Mouse (Mus musculus) MEL (cell line): ENCODE data around the gene Tomm34. TPM values are rescaled to one million over a fixed set of nuclear protein-coding genes. Genes with fewer than 3 reads are reported as not detected.

Experiments used
- DNase-seq: peaks from one replicate; pipeline ENCODE4 v3.0.0; 2011; ENCODE audit warnings: low read depth, low spot score
- H3K27ac ChIP-seq: 2 replicates; pipeline ENCODE4 v1.5.1; 2012; ENCODE audit warnings: low read depth, mild to moderate bottlenecking, control low read depth, low read length, moderate library complexity; ENCODE audit not compliant: control insufficient read depth
- H3K27me3 ChIP-seq, 2 experiments: fragments of 150-350 bp in 1 of 2; sonication (generic) in 1 of 2; 2 replicates each; pipeline ENCODE4 v1.6.1; 2012; ENCODE audit warnings: low read length in 2 of 2, mild to moderate bottlenecking in 2 of 2, improper control_type of control experiment in 1 of 2, moderate library complexity in 1 of 2; ENCODE audit not compliant: insufficient read depth in 2 of 2, control insufficient read depth in 1 of 2
- H3K36me3 ChIP-seq, 2 experiments: 2 replicates each; pipeline ENCODE4 v1.6.1; 2012 to 2014; ENCODE audit warnings: low read length in 2 of 2, improper control_type of control experiment in 1 of 2, inconsistent platforms in 1 of 2, mild to moderate bottlenecking in 1 of 2; ENCODE audit not compliant: insufficient read depth in 2 of 2, control insufficient read depth in 1 of 2
- H3K4me1 ChIP-seq, 2 experiments: fragments of 150-350 bp in 1 of 2; sonication (generic) in 1 of 2; 2 replicates each; pipeline ENCODE4 v1.6.1; 2012; ENCODE audit warnings: low read length in 2 of 2, improper control_type of control experiment in 1 of 2, mild to moderate bottlenecking in 1 of 2; ENCODE audit not compliant: insufficient read depth in 2 of 2, control insufficient read depth in 1 of 2
- H3K4me3 ChIP-seq, 2 experiments: fragments of 150-350 bp in 1 of 2; sonication (generic) in 1 of 2; 2 replicates each; pipeline ENCODE4 v1.5.1; 2012; ENCODE audit warnings: low read depth in 2 of 2, low read length in 2 of 2, mild to moderate bottlenecking in 2 of 2, moderate library complexity in 2 of 2, control low read depth in 1 of 2, improper control_type of control experiment in 1 of 2; ENCODE audit not compliant: control insufficient read depth in 1 of 2, insufficient read depth in 1 of 2
- H3K79me2 ChIP-seq: 2 replicates; pipeline ENCODE4 v1.6.1; 2012; ENCODE audit warnings: mild to moderate bottlenecking, low read length, moderate library complexity; ENCODE audit not compliant: control insufficient read depth, poor library complexity, insufficient read depth
- H3K9ac ChIP-seq: 2 replicates; pipeline ENCODE4 v1.6.1; 2012; ENCODE audit warnings: low read depth, mild to moderate bottlenecking, control low read depth, low read length, moderate library complexity; ENCODE audit not compliant: control insufficient read depth, poor library complexity, severe bottlenecking
- H3K9me3 ChIP-seq: fragments of 150-350 bp; sonication (generic); replicated peaks from 2 replicates; pipeline ENCODE4 v1.6.1; 2012; ENCODE audit warnings: mild to moderate bottlenecking, low read length, improper control_type of control experiment, moderate library complexity; ENCODE audit not compliant: insufficient read depth
- BHLHE40 ChIP-seq: IDR thresholded peaks from 2 replicates; pipeline ENCODE4 v1.6.1; 2012; ENCODE audit warnings: low read depth, mild to moderate bottlenecking, inconsistent platforms, low read length, improper control_type of control experiment, borderline replicate concordance
- CHD1 ChIP-seq: IDR thresholded peaks from 2 replicates; pipeline ENCODE4 v1.6.1; 2012; ENCODE audit warnings: low read depth, mild to moderate bottlenecking, inconsistent platforms, low read length, improper control_type of control experiment
- CHD2 ChIP-seq: IDR thresholded peaks from 2 replicates; pipeline ENCODE4 v1.6.1; 2011; ENCODE audit warnings: low read length, improper control_type of control experiment
- E2F4 ChIP-seq: IDR thresholded peaks from 2 replicates; pipeline ENCODE4 v1.6.1; 2011; ENCODE audit warnings: low read depth, low read length, improper control_type of control experiment, borderline replicate concordance
- ELF1 ChIP-seq: IDR thresholded peaks from 2 replicates; pipeline ENCODE4 v1.6.1; 2014; ENCODE audit warnings: low read depth, mild to moderate bottlenecking, inconsistent platforms, low read length, improper control_type of control experiment, moderate library complexity
- MXI1 ChIP-seq: IDR thresholded peaks from 2 replicates; pipeline ENCODE4 v1.6.1; 2011; ENCODE audit warnings: mild to moderate bottlenecking, low read depth, low read length, improper control_type of control experiment
- MYB ChIP-seq: IDR thresholded peaks from 2 replicates; pipeline ENCODE4 v1.6.1; 2011; ENCODE audit warnings: mild to moderate bottlenecking, low read depth, low read length, improper control_type of control experiment
- MYC ChIP-seq: IDR thresholded peaks from 2 replicates; pipeline ENCODE4 v1.6.1; 2011; ENCODE audit warnings: low read depth, mild to moderate bottlenecking, low read length, improper control_type of control experiment, moderate library complexity
- POLR2A ChIP-seq, 2 experiments: IDR thresholded peaks; 2 replicates each; pipeline ENCODE4 v1.6.1; 2011 to 2012; ENCODE audit warnings: low read length in 2 of 2, mild to moderate bottlenecking in 2 of 2, control low read depth in 1 of 2, improper control_type of control experiment in 1 of 2, low read depth in 1 of 2, moderate library complexity in 1 of 2; ENCODE audit not compliant: control insufficient read depth in 1 of 2, insufficient read depth in 1 of 2, poor library complexity in 1 of 2
- POLR2AphosphoS2 ChIP-seq: IDR thresholded peaks from 2 replicates; pipeline ENCODE4 v1.6.1; 2011; ENCODE audit warnings: low read length, improper control_type of control experiment
- RAD21 ChIP-seq: IDR thresholded peaks from 2 replicates; pipeline ENCODE4 v1.6.1; 2011; ENCODE audit warnings: mild to moderate bottlenecking, low read depth, low read length, improper control_type of control experiment
- RCOR1 ChIP-seq: IDR thresholded peaks from 2 replicates; pipeline ENCODE4 v1.6.1; 2012; ENCODE audit warnings: low read depth, mild to moderate bottlenecking, inconsistent platforms, low read length, improper control_type of control experiment
- SIN3A ChIP-seq: IDR thresholded peaks from 2 replicates; pipeline ENCODE4 v1.6.1; 2012; ENCODE audit warnings: low read length, improper control_type of control experiment, inconsistent platforms
- TBP ChIP-seq: IDR thresholded peaks from 2 replicates; pipeline ENCODE4 v1.8.0; 2011; ENCODE audit warnings: low read depth, low read length, improper control_type of control experiment
- TCF12 ChIP-seq: IDR thresholded peaks from 2 replicates; pipeline ENCODE4 v1.6.1; 2014; ENCODE audit warnings: low read depth, mild to moderate bottlenecking, inconsistent platforms, low read length, improper control_type of control experiment, moderate library complexity
- USF1 ChIP-seq: IDR thresholded peaks from 2 replicates; pipeline ENCODE4 v1.6.1; 2014; ENCODE audit warnings: low read depth, mild to moderate bottlenecking, inconsistent platforms, low read length, improper control_type of control experiment, moderate library complexity
- USF2 ChIP-seq, 2 experiments: IDR thresholded peaks; 2 replicates each; pipeline ENCODE4 v1.6.1; 2011 to 2012; ENCODE audit warnings: improper control_type of control experiment in 2 of 2, low read length in 2 of 2, borderline replicate concordance in 1 of 2, inconsistent platforms in 1 of 2, low read depth in 1 of 2, mild to moderate bottlenecking in 1 of 2; ENCODE audit not compliant: insufficient read depth in 1 of 2
- ZMIZ1 ChIP-seq: IDR thresholded peaks from 2 replicates; pipeline ENCODE4 v1.6.1; 2012; ENCODE audit warnings: low read depth, mild to moderate bottlenecking, inconsistent platforms, low read length, improper control_type of control experiment, moderate library complexity
- polyA plus RNA-seq, 2 experiments: library from polyadenylated mRNA; stranded (reverse) in 1 of 2; unstranded in 1 of 2; fragments of >175 nt in 1 of 2; fragments of >200 nt in 1 of 2; gene quantifications; 2 replicates each; pipeline versions ENCODE4 v1.2.1 to v1.2.4; 2012; ENCODE audit warnings: low replicate concordance in 2 of 2, low read depth in 1 of 2; ENCODE audit not compliant: insufficient read length in 2 of 2, insufficient read depth in 1 of 2, missing spikeins in 1 of 2
- total RNA-seq: library from RNA; depleted of rRNA; stranded (reverse); fragments of 300-350 nt; gene quantifications from 2 replicates; pipeline ENCODE4 v1.2.3, GENCODE M21; 2012

The Tomm34 gene
- total and polyA plus RNA-seq, 3 experiments = 38.9 to 48.7 TPM; not detected in 1

GRCm38 (mm10) chr2:164007547-164007946 is 63.4 kb downstream of the Tomm34 start:
- H3K9ac ChIP-seq = no peak overlapping the region
- H3K4me1 ChIP-seq = 0 out of 4 replicates have a peak, but pooled peaks cover 0 to 2% of the 10 kb centered on the region in 2 experiments
- no peaks in the 10 kb centered on the region for H3K27me3 ChIP-seq
- no peaks in the 10 kb centered on the region for H3K9me3 ChIP-seq
- H3K36me3 ChIP-seq = peaks cover 0 to 9% of the 10 kb centered on the region in 2 experiments; a peak in 3 of 4 replicates
- H3K79me2 ChIP-seq = peaks cover 71% of the 10 kb centered on the region
- no peak for DNase-seq
- TF ChIP-seq ZMIZ1 (no peak), E2F4 (no peak), MXI1 (no peak), USF2 (IDR thresholded peaks at IDR 0.05; ENCODE audit: borderline replicate concordance in 1 of 2, insufficient read depth in 1 of 2, low read depth in 1 of 2, low read length in 2 of 2) (no peak), MYC (no peak), MYB (no peak), USF1 (no peak), ELF1 (no peak), CHD1 (no peak), POLR2A (IDR thresholded peaks at IDR 0.05; ENCODE audit: control insufficient read depth in 1 of 2, insufficient read depth in 1 of 2, low read depth in 1 of 2, low read length in 2 of 2, poor library complexity in 1 of 2) (no peak), SIN3A (no peak)
- no peak overlapping the region for H3K4me3 ChIP-seq
- no peak overlapping the region for H3K27ac ChIP-seq

- H3K4me3 ChIP-seq = no peak overlapping the region
- no peak overlapping the region for H3K9ac ChIP-seq
- H3K79me2 ChIP-seq = peaks cover 77% of the 10 kb centered on the region
- TF ChIP-seq RCOR1 (no peak), POLR2AphosphoS2 (no peak), CHD2 (no peak)
- no peaks in the 10 kb centered on the region for H3K27me3 ChIP-seq
- H3K9me3 ChIP-seq = no peaks in the 10 kb centered on the region
- peaks cover 0 to 9% of the 10 kb centered on the region in 2 experiments; a peak in 2 of 4 replicates for H3K36me3 ChIP-seq
- H3K27ac ChIP-seq = no peak overlapping the region
- H3K4me1 ChIP-seq = 0 out of 4 replicates have a peak, but pooled peaks cover 0 to 3% of the 10 kb centered on the region in 2 experiments
- no peak for DNase-seq
Measured at GRCm38 (mm10) chr2:164006932-164007331, 64.0 kb downstream of the Tomm34 start.

GRCm38 (mm10) chr2:164004503-164004902 is 66.5 kb downstream of the Tomm34 start:
- H3K27ac ChIP-seq = no peak overlapping the region
- H3K36me3 ChIP-seq = peaks cover 2 to 10% of the 10 kb centered on the region in 2 experiments; a peak in 3 of 4 replicates
- H3K4me1 ChIP-seq = 0 out of 4 replicates have a peak, but pooled peaks cover 0 to 3% of the 10 kb centered on the region in 2 experiments
- DNase-seq = no peak
- TF ChIP-seq CHD2 = no peak
- no peak for TF ChIP-seq TCF12
- TF ChIP-seq BHLHE40 = no peak
- TF ChIP-seq RCOR1 = no peak
- no peak for TF ChIP-seq RAD21
- no peak for TF ChIP-seq TBP
- peaks cover 85% of the 10 kb centered on the region for H3K79me2 ChIP-seq
- H3K9ac ChIP-seq = no peak overlapping the region
- H3K4me3 ChIP-seq = no peak overlapping the region
- H3K27me3 ChIP-seq = no peaks in the 10 kb centered on the region
- no peaks in the 10 kb centered on the region for H3K9me3 ChIP-seq
